Mouse (Mus musculus): ENCODE measurements around the gene Usb1. TPM values are rescaled to one million over a fixed set of nuclear protein-coding genes. Genes with fewer than 3 reads are reported as not detected.

The Usb1 gene
- total and polyA plus RNA-seq, 3 experiments: 36.2 to 52.5 TPM; not detected in 1

GRCm38 (mm10) chr8:95314707-95315106 is 17.4 kb upstream of the Usb1 start:
- Histone ChIP-seq H3K27ac (ENCODE audit: control insufficient read depth, low read depth, low read length) (no peak overlapping the region), H3K9me3 (replicated peaks; ENCODE audit: insufficient read depth, low read length) (no peaks in the 10 kb centered on the region), H3K4me3 (ENCODE audit: control insufficient read depth in 1 of 2, insufficient read depth in 1 of 2, low read depth in 2 of 2, low read length in 2 of 2) (no peak overlapping the region), H3K4me1 (ENCODE audit: control insufficient read depth in 1 of 2, insufficient read depth in 2 of 2, low read length in 2 of 2) (no peaks in the 10 kb centered on the region), H3K36me3 (ENCODE audit: control insufficient read depth in 1 of 2, insufficient read depth in 2 of 2, low read length in 2 of 2) (no peaks in the 10 kb centered on the region), H3K9ac (ENCODE audit: control insufficient read depth, low read depth, low read length, poor library complexity, severe bottlenecking) (no peak overlapping the region), H3K27me3 (ENCODE audit: control insufficient read depth in 1 of 2, insufficient read depth in 2 of 2, low read length in 2 of 2) (peaks cover 2% of the 10 kb centered on the region in 2 experiments; a peak in 3 of 4 replicates), H3K79me2 (ENCODE audit: control insufficient read depth, insufficient read depth, low read length, poor library complexity) (no peaks in the 10 kb centered on the region)
- no peak for DNase-seq (ENCODE audit: low read depth, low spot score)
- TF ChIP-seq TAL1 (IDR thresholded peaks at IDR 0.05; ENCODE audit: low read length) (no peak), ZC3H11A (IDR thresholded peaks at IDR 0.05; ENCODE audit: low read depth, low read length) (no peak), ELF1 (IDR thresholded peaks at IDR 0.05; ENCODE audit: low read depth, low read length) (no peak), RAD21 (IDR thresholded peaks at IDR 0.05; ENCODE audit: low read depth, low read length) (no peak), EP300 (IDR thresholded peaks at IDR 0.05; ENCODE audit: low read depth in 1 of 2, low read length in 2 of 2) (no peak), MYC (IDR thresholded peaks at IDR 0.05; ENCODE audit: low read depth, low read length) (no peak), JUND (IDR thresholded peaks at IDR 0.05; ENCODE audit: low read depth, low read length) (no peak), USF1 (IDR thresholded peaks at IDR 0.05; ENCODE audit: low read depth, low read length) (no peak), POLR2A (IDR thresholded peaks at IDR 0.05; ENCODE audit: control insufficient read depth in 1 of 2, insufficient read depth in 1 of 2, low read depth in 1 of 2, low read length in 2 of 2, poor library complexity in 1 of 2) (no peak), NELFE (IDR thresholded peaks at IDR 0.05; ENCODE audit: low read depth, low read length) (no peak), CHD2 (IDR thresholded peaks at IDR 0.05; ENCODE audit: low read length) (no peak), MYB (IDR thresholded peaks at IDR 0.05; ENCODE audit: low read depth, low read length) (no peak), POLR2AphosphoS2 (IDR thresholded peaks at IDR 0.05; ENCODE audit: low read length) (no peak), E2F4 (IDR thresholded peaks at IDR 0.05; ENCODE audit: borderline replicate concordance, low read depth, low read length) (no peak), KAT2A (conservative IDR thresholded peaks at IDR 0.05; ENCODE audit: low read depth, low read length) (no peak), MEF2A (IDR thresholded peaks at IDR 0.05; ENCODE audit: extremely low read depth, insufficient replicate concordance, low read depth, low read length, poor library complexity, severe bottlenecking) (no peak), SMC3 (IDR thresholded peaks at IDR 0.05; ENCODE audit: low read depth, low read length) (no peak), MAX (IDR thresholded peaks at IDR 0.05; ENCODE audit: low read length) (no peak)

- H3K36me3 ChIP-seq (ENCODE audit: control insufficient read depth in 1 of 2, insufficient read depth in 2 of 2, low read length in 2 of 2): no peaks in the 10 kb centered on the region
- DNase-seq (ENCODE audit: low read depth, low spot score): no peak
- TF ChIP-seq RAD21 (IDR thresholded peaks at IDR 0.05; ENCODE audit: low read depth, low read length) (no peak), POLR2AphosphoS2 (IDR thresholded peaks at IDR 0.05; ENCODE audit: low read length) (no peak), KAT2A (conservative IDR thresholded peaks at IDR 0.05; ENCODE audit: low read depth, low read length) (no peak), ZC3H11A (IDR thresholded peaks at IDR 0.05; ENCODE audit: low read depth, low read length) (no peak)
- H3K4me1 ChIP-seq (ENCODE audit: control insufficient read depth in 1 of 2, insufficient read depth in 2 of 2, low read length in 2 of 2): no peaks in the 10 kb centered on the region
- H3K79me2 ChIP-seq (ENCODE audit: control insufficient read depth, insufficient read depth, low read length, poor library complexity): no peaks in the 10 kb centered on the region
- H3K27ac ChIP-seq (ENCODE audit: control insufficient read depth, low read depth, low read length): no peak overlapping the region
- peaks cover 2% of the 10 kb centered on the region in 2 experiments; a peak in 3 of 4 replicates for H3K27me3 ChIP-seq (ENCODE audit: control insufficient read depth in 1 of 2, insufficient read depth in 2 of 2, low read length in 2 of 2)
- no peaks in the 10 kb centered on the region for H3K9me3 ChIP-seq (replicated peaks; ENCODE audit: insufficient read depth, low read length)
- no peak overlapping the region for H3K4me3 ChIP-seq (ENCODE audit: control insufficient read depth in 1 of 2, insufficient read depth in 1 of 2, low read depth in 2 of 2, low read length in 2 of 2)
- no peak overlapping the region for H3K9ac ChIP-seq (ENCODE audit: control insufficient read depth, low read depth, low read length, poor library complexity, severe bottlenecking)
Observed at GRCm38 (mm10) chr8:95315350-95315749, 16.7 kb upstream of the Usb1 start.

All from MEL (cell line).